Mouse (Mus musculus) heart, postnatal 25 days (tissue): ENCODE data around the gene Acot1. TPM values are rescaled to one million over a fixed set of nuclear protein-coding genes. Genes with fewer than 3 reads are reported as not detected.
"Not testable (repeated sequence)": the region's sequence is repeated elsewhere in the genome, so short reads cannot be mapped to it uniquely, and the experiment has no call there.

ENCODE experiments used
- DNase-seq: peaks from one replicate; pipeline ENCODE4 v3.0.0; 2022; ENCODE audit warnings: low spot score
- intact Hi-C: fragments of 180-260 bp; cut with DNase I; formaldehyde crosslinking; loops from one replicate; pipeline ENCODE4 v1.15.1; 2025
- total RNA-seq, 2 experiments: library from RNA; stranded (reverse); gene quantifications; 2 replicates each; pipeline ENCODE4 v1.2.3; 2021

The Acot1 gene
- 10 to 100 TPM; 35.8 to 47.2 TPM for total RNA-seq

DNA sequence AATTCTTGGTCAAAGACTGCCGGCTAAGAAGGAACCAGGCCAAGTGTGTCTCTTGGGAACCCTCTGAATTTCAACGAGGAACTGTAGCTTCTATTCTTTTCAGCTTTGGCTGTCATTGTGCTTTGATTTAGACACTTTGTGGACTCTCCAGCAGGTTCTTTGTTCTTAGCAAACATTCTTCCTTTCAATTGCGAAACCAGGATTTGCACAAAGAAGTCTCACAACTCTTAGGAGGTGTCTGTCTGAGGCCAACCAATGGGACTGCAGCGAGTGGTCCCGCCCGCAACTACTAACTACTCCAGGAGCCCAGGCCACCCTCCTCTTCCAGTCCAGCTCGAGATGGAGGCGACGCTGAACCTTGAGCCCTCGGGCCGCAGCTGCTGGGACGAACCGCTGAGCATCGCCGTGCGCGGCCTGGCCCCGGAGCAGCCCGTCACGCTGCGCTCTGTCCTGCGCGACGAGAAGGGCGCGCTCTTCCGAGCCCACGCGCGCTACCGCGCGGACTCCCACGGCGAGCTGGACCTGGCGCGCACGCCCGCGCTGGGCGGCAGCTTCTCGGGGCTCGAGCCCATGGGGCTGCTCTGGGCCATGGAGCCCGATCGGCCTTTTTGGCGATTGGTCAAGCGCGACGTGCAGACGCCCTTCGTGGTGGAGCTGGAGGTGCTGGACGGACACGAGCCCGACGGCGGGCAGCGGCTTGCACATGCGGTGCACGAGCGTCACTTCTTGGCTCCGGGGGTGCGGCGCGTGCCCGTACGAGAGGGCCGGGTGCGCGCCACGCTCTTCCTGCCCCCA, at the start of gene Acot1:
Gene Acot1 (plus strand): TSS at position 320 of the 795 bp plus-strand sequence.
- intact Hi-C loops: loop anchor here (2.0 kb wide), 1 partner anchor 21 kb away; no protein-coding TSS in a partner anchor
- DNase-seq: peak; percentile 68

DNA sequence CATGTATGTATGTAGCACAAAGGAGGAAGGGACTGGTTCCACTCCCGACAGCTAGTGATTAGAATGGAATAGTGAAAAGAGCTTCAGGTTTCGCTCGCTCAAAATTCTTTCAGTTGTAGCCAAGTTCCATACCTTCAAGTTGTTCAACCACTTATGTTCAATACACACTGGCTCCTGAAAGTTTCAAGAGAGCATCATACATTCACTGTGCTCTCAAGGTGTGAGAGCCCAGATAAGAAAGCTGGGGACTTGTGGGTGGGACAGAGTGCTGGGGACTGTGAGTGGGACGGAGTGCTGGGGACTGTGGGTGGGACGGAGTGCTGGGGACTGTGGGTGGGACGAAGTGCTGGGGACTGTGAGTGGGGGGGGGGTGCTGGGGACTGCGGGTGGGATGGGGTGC, 44.1 kb upstream of the Acot1 start:
- no peak for DNase-seq
- intact Hi-C loops: no loop called here

GRCm38 (mm10) chr12:83972117-83972516, 37.2 kb upstream of the Acot1 start:
- DNase-seq: no peak
- intact Hi-C loops: loop anchor here (1.0 to 2.0 kb wide), 2 partner anchors 60 to 89 kb away; no protein-coding TSS in a partner anchor

- DNase-seq: no peak
These were observed 30.4 kb upstream of the Acot1 start for GRCm38 (mm10) chr12:83978862-83979261.

GRCm38 (mm10) chr12:83981615-83982014, 27.7 kb upstream of the Acot1 start:
- intact Hi-C loops: no loop called here
- DNase-seq: no peak

More at GRCm38 (mm10) chr12:83978862-83979261, 30.4 kb upstream of the Acot1 start:
- intact Hi-C loops: no loop called here

DNA sequence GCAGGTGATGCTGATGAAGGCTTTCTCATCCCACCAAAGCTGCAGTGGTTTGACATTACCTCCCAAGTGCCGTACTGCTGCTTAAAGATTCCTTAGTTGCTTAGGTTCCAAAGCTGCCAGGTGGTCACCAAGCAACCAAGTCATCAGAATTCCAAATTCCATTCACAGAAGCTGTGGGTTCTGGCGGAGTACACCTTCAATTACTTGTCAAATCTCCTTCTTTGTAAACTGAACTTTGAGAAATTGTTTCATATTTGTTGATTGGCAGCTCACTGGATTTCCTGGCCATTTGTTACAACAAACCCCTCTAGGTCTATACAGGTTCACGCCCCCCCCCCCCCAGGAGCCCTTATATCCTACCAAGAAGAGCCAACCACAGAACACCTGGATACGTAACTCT, 24.5 kb upstream of the Acot1 start, which contains the start of gene Heatr4:
Gene Heatr4 (minus strand): TSS at position 101 of the 400 bp plus-strand sequence.
- no peak for DNase-seq
- intact Hi-C loops: loop anchor here (5.0 kb wide), 1 partner anchor 48 kb away; no protein-coding TSS in a partner anchor

GRCm38 (mm10) chr12:83987242-83987582, 22.1 kb upstream of the Acot1 start:
- no peak for DNase-seq
- intact Hi-C loops: loop anchor here (5.0 kb wide), 1 partner anchor 45 kb away; no protein-coding TSS in a partner anchor

DNA sequence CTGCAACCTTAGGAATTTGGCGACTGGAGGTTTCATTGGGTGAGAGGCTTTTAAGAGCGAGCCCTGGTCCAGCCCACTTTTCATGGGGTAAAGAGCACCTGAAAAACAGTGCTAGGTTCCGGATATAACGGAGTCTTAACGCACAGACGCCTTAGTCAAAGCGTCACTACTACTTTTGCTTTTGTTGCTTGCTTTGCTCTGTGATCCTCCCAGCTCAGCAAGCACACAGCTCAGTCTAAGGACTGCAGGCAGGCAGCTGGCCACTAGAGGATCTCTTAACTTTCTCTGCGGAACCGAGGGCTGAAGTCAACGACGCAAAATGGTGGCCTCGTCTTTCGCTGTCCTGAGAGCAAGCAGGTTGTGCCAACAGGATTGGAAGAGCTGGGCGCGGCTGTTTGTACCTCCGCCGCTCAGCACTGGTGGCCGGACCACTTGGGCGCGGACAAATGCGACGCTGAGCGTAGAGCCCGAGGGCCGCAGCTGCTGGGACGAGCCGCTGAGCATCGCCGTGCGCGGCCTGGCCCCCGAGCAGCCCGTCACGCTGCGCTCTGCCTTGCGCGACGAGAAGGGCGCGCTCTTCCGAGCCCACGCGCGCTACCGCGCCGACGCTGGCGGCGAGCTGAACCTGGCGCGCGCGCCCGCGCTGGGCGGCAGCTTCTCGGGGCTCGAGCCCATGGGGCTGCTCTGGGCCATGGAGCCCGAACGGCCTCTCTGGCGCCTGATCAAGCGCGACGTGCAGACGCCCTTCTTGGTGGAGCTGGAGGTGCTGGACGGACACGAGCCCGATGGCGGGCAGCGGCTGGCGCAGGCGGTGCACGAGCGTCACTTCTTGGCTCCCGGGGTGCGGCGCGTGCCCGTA, 21.5 kb upstream of the Acot1 start, which contains the start of gene Acot2:
Gene Acot2 (plus strand): TSS at position 279 of the 859 bp plus-strand sequence.
- intact Hi-C loops: loop anchor here (2.0 to 5.0 kb wide), 2 partner anchors 21 to 44 kb away; partner anchors contain the start of gene Acot1
- peak; percentile 66 for DNase-seq

DNA sequence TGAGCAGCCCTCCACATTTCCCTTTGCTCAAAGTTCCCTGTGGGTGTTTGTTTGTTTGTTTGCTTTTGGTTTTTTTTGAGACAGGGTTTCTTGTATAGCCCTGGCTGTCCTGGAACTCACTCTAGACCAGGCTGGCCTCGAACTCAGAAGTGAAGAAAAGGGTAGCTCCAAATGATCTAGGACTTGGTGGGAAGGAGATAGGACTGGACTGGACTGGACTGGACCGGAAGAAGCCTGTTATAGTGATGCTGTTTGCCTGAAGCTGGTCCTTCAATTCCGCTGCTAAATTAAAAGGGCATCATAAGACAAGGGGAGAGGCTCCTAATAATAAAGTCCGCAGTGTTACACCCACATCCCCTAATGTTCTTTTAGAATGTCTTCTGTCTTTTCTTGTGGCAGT, 20.8 kb upstream of the Acot1 start:
- intact Hi-C loops: loop anchor here (2.0 to 5.0 kb wide), 2 partner anchors 20 to 44 kb away; partner anchors contain the start of gene Acot1
- DNase-seq: no peak

- DNase-seq: no peak
- intact Hi-C loops: loop anchor here (2.0 to 5.0 kb wide), 2 partner anchors 19 to 43 kb away; partner anchors contain the start of gene Acot1
These were observed 19.9 kb upstream of the Acot1 start for GRCm38 (mm10) chr12:83989378-83989777.

- DNase-seq: no peak
- intact Hi-C loops: no loop called here
These were observed 12.1 kb upstream of the Acot1 start for GRCm38 (mm10) chr12:83997221-83997620.

DNA sequence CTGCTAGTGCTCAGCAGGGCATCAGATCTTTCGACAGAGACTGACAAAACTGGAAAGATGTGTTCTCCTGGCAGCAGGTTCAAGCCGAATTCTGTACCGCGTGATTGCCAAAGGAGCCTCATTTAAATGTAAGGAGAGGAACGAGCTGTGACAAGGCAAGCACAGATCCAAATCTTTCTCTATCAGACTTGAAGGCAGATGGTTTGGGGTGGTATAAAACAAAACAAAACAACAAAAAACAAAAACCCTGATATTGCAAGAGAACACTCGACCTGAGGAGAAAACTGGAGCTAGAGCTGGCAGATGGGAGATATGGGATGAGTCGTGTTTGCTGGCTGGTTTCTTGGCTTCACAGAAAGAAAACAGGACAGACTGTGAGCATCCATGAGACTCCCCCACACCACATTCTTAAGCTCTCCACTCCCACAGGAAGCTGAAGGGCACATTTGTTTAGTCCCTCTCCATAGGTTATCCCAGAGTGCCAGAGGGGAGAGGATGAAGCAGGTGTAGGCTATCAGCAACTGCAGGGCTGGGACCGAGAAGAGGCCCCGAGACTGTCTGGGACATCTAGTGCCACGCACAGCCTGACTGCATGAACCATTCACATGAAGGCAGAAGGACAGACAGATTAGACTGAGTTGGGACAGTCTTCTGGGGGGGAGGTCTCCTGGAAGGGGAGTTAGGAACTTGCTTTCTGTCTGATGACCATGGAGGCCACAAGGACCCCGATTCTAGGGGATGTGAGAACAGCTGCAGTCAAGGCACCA, 10.8 kb upstream of the Acot1 start:
- intact Hi-C loops: no loop called here
- no peak for DNase-seq

DNA sequence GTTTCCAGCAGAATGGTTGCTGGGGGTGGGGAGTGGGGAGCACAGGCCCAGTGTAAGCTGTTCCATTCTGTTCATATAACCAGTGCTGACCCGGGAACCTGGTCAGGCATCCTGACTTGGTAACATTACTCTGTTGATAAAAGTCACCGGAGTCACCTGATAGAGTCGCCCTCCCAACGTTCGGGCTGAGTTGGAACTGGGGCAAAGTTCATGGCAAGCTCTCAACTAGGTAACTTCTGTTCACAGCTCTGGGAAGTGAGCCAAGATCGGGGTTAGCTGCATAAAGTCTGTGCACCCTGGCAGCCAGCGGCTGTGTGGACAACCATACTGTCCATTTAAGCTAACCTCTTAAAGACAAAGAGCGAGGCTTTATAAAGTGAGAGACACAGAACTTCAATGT, 10.1 kb upstream of the Acot1 start:
- DNase-seq: peak; percentile 8
- intact Hi-C loops: not testable (repeated sequence)

- intact Hi-C loops: no loop called here
- no peak for DNase-seq
These were observed 8.9 kb upstream of the Acot1 start for GRCm38 (mm10) chr12:84000418-84000817.

DNA sequence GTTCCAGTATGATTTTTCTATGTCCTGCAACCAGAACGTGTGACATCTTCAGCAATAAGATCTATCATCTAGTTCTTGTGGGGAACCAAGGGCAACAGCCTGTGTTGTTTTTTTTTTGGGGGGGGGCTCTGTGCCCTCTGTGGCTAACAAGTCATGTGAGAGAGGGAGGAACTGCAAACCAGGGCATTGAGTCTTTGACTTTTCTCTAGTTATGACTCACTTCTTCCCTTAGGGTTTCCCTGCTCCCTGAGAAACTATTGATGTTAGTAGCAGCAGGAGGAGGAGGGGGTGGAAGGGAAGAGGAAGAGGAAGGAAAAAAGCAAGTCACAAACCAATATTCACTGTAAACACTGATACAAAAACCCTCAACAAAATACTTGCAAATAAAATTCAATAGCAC, 5.4 kb upstream of the Acot1 start:
- DNase-seq: no peak
- intact Hi-C loops: no loop called here

DNA sequence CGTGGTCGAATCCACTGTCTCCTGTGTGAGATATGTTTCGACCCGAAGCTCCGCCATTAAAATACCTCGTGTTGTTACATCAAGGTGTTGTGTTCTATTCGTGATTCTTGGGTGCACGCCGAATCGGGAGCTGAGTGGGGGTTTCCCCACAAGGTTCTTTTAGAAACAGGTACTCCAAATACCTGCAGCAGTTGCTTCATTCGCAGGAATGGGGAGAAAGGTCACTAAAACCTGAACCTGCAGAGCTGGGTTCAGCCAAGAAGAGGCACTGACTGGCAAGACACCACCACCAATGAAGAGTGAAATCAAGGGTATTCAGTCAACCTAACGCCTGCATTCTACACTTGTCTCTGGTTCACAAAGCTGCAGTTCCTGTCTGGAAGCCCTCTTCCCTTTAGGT, 1.0 kb upstream of the Acot1 start:
- intact Hi-C loops: loop anchor here (2.0 kb wide), 1 partner anchor 19 kb away; no protein-coding TSS in a partner anchor
- no peak for DNase-seq

GRCm38 (mm10) chr12:84008729-84009128, 561 bp upstream of the Acot1 start:
- intact Hi-C loops: loop anchor here (2.0 kb wide), 1 partner anchor 20 kb away; no protein-coding TSS in a partner anchor
- DNase-seq: no peak

DNA sequence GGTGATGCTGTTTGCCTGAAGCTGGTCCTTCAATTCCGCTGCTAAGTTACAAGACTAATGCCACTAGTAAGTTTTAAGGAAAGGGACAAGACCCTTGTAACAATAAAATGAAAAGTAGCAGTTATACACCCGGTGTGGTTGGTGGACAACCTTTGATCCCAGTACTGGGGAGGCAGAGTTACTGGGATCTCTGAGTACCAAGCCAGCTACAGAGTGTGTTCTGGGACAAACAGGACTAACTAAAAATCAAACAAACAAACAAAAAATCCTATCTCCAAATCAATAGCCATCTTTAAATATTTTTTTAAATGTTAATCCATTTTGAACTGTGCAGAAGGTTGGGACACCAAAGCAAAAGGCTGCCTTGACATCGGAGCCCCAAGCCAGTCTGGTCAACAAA, 911 bp downstream of the Acot1 start:
- DNase-seq: no peak
- intact Hi-C loops: no loop called here

- peak; percentile 17 for DNase-seq
- intact Hi-C loops: no loop called here
These were observed 2.2 kb downstream of the Acot1 start for GRCm38 (mm10) chr12:84011251-84012040.
